Mouse (Mus musculus) frontal cortex, adult (tissue): ENCODE data around the gene Gm11146.

Experiments
- ATAC-seq: cut with Nextera tagmentation; 2 replicates; pipeline ENCODE4 v1.9.2; 2017; ENCODE audit warnings: mild to moderate bottlenecking, moderate library complexity, mixed read lengths; ENCODE audit not compliant: low TSS enrichment

Gene Gm11146

DNA sequence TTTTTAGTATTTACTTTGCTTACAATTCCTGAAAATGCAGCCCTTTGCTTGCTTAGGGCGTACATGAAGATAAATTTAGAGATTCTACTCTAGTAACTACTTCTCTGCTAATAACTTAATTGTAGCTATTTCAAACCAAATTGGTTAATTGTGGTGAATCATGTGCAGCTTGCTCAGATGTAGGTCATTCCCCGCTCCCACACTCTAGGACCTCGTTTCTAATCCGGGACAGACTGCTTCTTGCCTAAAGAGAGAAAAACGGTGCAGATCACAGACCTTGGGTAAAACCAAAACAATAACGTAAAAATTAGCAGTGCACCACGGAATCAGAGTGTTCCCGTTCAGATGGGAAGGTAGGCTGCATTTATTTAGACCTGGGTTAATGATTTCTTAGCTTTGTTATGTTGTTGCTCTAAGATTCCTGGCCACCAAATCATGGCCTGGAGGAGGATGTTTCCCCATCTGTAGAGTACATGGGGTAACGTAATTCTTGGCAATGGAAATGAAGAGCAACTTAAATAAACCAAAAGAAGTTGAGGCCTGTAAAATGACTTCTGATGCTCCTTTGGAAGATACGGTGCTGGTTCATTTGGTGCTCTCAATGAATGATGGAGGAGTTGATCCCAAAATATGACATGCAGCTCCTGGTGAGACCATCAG lies 45.3 kb downstream of the Gm11146 start:
- ATAC-seq: peak; percentile 69

DNA sequence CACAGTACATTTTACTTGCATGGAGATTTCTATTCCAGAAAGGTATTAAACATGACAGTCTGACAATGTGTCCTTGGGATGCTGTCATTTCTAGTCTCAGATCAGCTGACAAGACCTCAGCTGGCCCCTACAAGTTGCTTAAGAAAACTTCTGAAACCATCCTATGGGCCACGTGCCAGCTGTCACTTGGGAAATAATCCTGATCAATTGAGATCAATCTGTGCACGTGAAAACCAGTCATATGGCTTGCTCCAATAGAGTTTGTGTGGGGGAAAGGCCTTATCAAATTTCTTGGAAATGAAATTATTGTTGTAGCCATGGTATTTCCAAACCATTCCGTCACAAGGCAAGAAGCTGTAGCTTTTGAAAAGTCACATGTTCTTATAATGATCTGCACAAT lies 50.8 kb downstream of the Gm11146 start:
- no peak for ATAC-seq
